Mouse (Mus musculus) thymus, adult 2 months (tissue): ENCODE results near the gene Tcp11l1. TPM values are rescaled to one million over a fixed set of nuclear protein-coding genes. Genes with fewer than 3 reads are reported as not detected.

ENCODE experiments used
- DNase-seq: peaks from one replicate; pipeline ENCODE4 v3.0.0; 2021
- H3K27ac ChIP-seq: fragments of 200-500 bp; 2 replicates; pipeline ENCODE4 v1.5.1; 2012; ENCODE audit warnings: low read length, control low read depth; ENCODE audit not compliant: control insufficient read depth, insufficient read depth
- H3K27me3 ChIP-seq: fragments of 200-500 bp; 2 replicates; pipeline ENCODE4 v1.6.1; 2012; ENCODE audit warnings: mild to moderate bottlenecking, low read length, moderate library complexity, mixed read lengths; ENCODE audit not compliant: control insufficient read depth, insufficient read depth
- H3K36me3 ChIP-seq: fragments of 200-500 bp; 2 replicates; pipeline ENCODE4 v1.6.1; 2012; ENCODE audit warnings: mild to moderate bottlenecking, low read length, moderate library complexity; ENCODE audit not compliant: control insufficient read depth, insufficient read depth
- H3K4me1 ChIP-seq: fragments of 200-500 bp; replicated peaks from 2 replicates; pipeline ENCODE4 v1.6.1; 2012; ENCODE audit warnings: low read length; ENCODE audit not compliant: control insufficient read depth, insufficient read depth
- H3K4me3 ChIP-seq: fragments of 200-500 bp; 2 replicates; pipeline ENCODE4 v1.5.1; 2012; ENCODE audit warnings: mild to moderate bottlenecking, low read length, control low read depth, moderate library complexity; ENCODE audit not compliant: control insufficient read depth, insufficient read depth
- CTCF ChIP-seq: fragments of 200-500 bp; IDR thresholded peaks from 2 replicates; pipeline ENCODE4 v1.5.1; 2012; ENCODE audit warnings: mild to moderate bottlenecking, control low read depth, low read length, moderate library complexity, borderline replicate concordance; ENCODE audit not compliant: control insufficient read depth, poor library complexity, insufficient read depth; ENCODE audit errors: extremely low read depth
- POLR2A ChIP-seq: fragments of 200-500 bp; IDR thresholded peaks from 2 replicates; pipeline ENCODE4 v1.6.1; 2012; ENCODE audit warnings: mild to moderate bottlenecking, low read length, control low read depth, moderate library complexity; ENCODE audit not compliant: control insufficient read depth, poor library complexity, insufficient read depth; ENCODE audit errors: extremely low read depth
- WGBS: fragments of 180-500 bp; shearing (Covaris S2); methylation state at CpG from one replicate; pipeline ENCODE4 v1.1.7; 2018; 5-methylcytosine and 5-hydroxymethylcytosine counted together
- polyA plus RNA-seq: library from polyadenylated mRNA; depleted of rRNA; stranded (reverse); fragments of >200 nt; gene quantifications from 2 replicates; pipeline ENCODE4 v1.2.3, GENCODE M21; 2012

Gene Tcp11l1
- polyA plus RNA-seq, 1 experiment: 2.0 TPM

GRCm38 (mm10) chr2:104699659-104700058 is 12.3 kb downstream of the Tcp11l1 start:
- no peaks in the 10 kb centered on the region for H3K36me3 ChIP-seq
- no peak for DNase-seq
- TF ChIP-seq POLR2A: no peak
- TF ChIP-seq CTCF: no peak

GRCm38 (mm10) chr2:104692551-104692950 is 19.4 kb downstream of the Tcp11l1 start:
- DNase-seq: no peak
- Histone ChIP-seq H3K4me1 (no peaks in the 10 kb centered on the region), H3K27ac (no peak overlapping the region), H3K27me3 (no peaks in the 10 kb centered on the region), H3K36me3 (no peaks in the 10 kb centered on the region), H3K4me3 (no peak overlapping the region)
- TF ChIP-seq CTCF (no peak), POLR2A (no peak)
- WGBS: 71% methylated on average over 2 of the region's 2 CpGs

More at GRCm38 (mm10) chr2:104699659-104700058, 12.3 kb downstream of the Tcp11l1 start:
- 93% methylated on average over 11 of the region's 11 CpGs for WGBS
- no peaks in the 10 kb centered on the region for H3K27me3 ChIP-seq
- H3K27ac ChIP-seq: no peak overlapping the region
- no peak overlapping the region for H3K4me3 ChIP-seq
- no peaks in the 10 kb centered on the region for H3K4me1 ChIP-seq

- H3K4me1 ChIP-seq: no peaks in the 10 kb centered on the region
- H3K36me3 ChIP-seq: no peaks in the 10 kb centered on the region
- H3K27ac ChIP-seq: no peak overlapping the region
- 13% methylated on average over 4 of the region's 4 CpGs for WGBS
- no peak for TF ChIP-seq POLR2A
- TF ChIP-seq CTCF: no peak
- no peaks in the 10 kb centered on the region for H3K27me3 ChIP-seq
- DNase-seq: no peak
- H3K4me3 ChIP-seq: no peak overlapping the region
These were observed 21.2 kb downstream of the Tcp11l1 start for GRCm38 (mm10) chr2:104690720-104691119.

- WGBS: 94% methylated on average over 8 of the region's 8 CpGs
- H3K27ac ChIP-seq: no peak overlapping the region
These were observed 23.2 kb downstream of the Tcp11l1 start for GRCm38 (mm10) chr2:104688724-104689123.

GRCm38 (mm10) chr2:104688321-104688720 is 23.6 kb downstream of the Tcp11l1 start:
- DNase-seq: no peak
- Histone ChIP-seq H3K27me3 (no peaks in the 10 kb centered on the region), H3K4me1 (no peaks in the 10 kb centered on the region), H3K27ac (no peak overlapping the region), H3K4me3 (no peak overlapping the region), H3K36me3 (no peaks in the 10 kb centered on the region)
- TF ChIP-seq POLR2A: no peak
- no peak for TF ChIP-seq CTCF
- whole genome bisulfite sequencing: 85% methylated on average over 3 of the region's 3 CpGs

More at GRCm38 (mm10) chr2:104688724-104689123, 23.2 kb downstream of the Tcp11l1 start:
- DNase-seq: no peak
- Histone ChIP-seq H3K27me3 (no peaks in the 10 kb centered on the region), H3K4me1 (no peaks in the 10 kb centered on the region), H3K36me3 (no peaks in the 10 kb centered on the region), H3K4me3 (no peak overlapping the region)
- TF ChIP-seq CTCF (no peak), POLR2A (no peak)

- Histone ChIP-seq H3K27me3 (no peaks in the 10 kb centered on the region), H3K36me3 (no peaks in the 10 kb centered on the region), H3K27ac (no peak overlapping the region), H3K4me1 (no peaks in the 10 kb centered on the region; the same call in 1 of the 2 replicates), H3K4me3 (no peak overlapping the region)
- TF ChIP-seq POLR2A (no peak), CTCF (no peak)
- no peak for DNase-seq
- WGBS: 11% methylated on average over 3 of the region's 3 CpGs
These were observed 24.7 kb downstream of the Tcp11l1 start for GRCm38 (mm10) chr2:104687261-104687660.

GRCm38 (mm10) chr2:104685418-104685817 is 26.6 kb downstream of the Tcp11l1 start:
- Histone ChIP-seq H3K4me3 (no peak overlapping the region), H3K36me3 (no peaks in the 10 kb centered on the region), H3K27me3 (no peaks in the 10 kb centered on the region), H3K4me1 (no peaks in the 10 kb centered on the region; the same call in 1 of the 2 replicates), H3K27ac (no peak overlapping the region)
- WGBS: 17% methylated on average over 13 of the region's 13 CpGs
- peak; percentile 62 for DNase-seq
- TF ChIP-seq POLR2A (no peak), CTCF (peak; percentile 97)
